Mouse (Mus musculus) ES-Bruce4 (cell line): ENCODE measurements around the gene Orai2. TPM values are rescaled to one million over a fixed set of nuclear protein-coding genes. Genes with fewer than 3 reads are reported as not detected.

ENCODE experiments used
- H3K27ac ChIP-seq: 2 replicates; pipeline ENCODE4 v1.5.1; 2012; ENCODE audit warnings: low read length, inconsistent platforms; ENCODE audit not compliant: insufficient read depth
- H3K27me3 ChIP-seq: 2 replicates; pipeline ENCODE4 v1.6.1; 2012; ENCODE audit warnings: mild to moderate bottlenecking, low read length, inconsistent platforms; ENCODE audit not compliant: control insufficient read depth, poor library complexity, insufficient read depth, severe bottlenecking
- H3K36me3 ChIP-seq: 2 replicates; pipeline ENCODE4 v1.6.1; 2012; ENCODE audit warnings: inconsistent platforms, mild to moderate bottlenecking, low read length, moderate library complexity; ENCODE audit not compliant: control insufficient read depth, poor library complexity, insufficient read depth, severe bottlenecking
- H3K4me1 ChIP-seq: one replicate; pipeline ENCODE4 v1.8.1; 2011; ENCODE audit warnings: low read length; ENCODE audit not compliant: control insufficient read depth, insufficient read depth
- H3K4me3 ChIP-seq: 2 replicates; pipeline ENCODE4 v1.5.1; 2011; ENCODE audit warnings: low read depth, mild to moderate bottlenecking, low read length
- H3K9ac ChIP-seq: 2 replicates; pipeline ENCODE4 v1.6.1; 2012; ENCODE audit warnings: low read depth, mild to moderate bottlenecking, inconsistent platforms; ENCODE audit not compliant: poor library complexity, severe bottlenecking
- H3K9me3 ChIP-seq: replicated peaks from 2 replicates; pipeline ENCODE4 v1.6.1; 2012; ENCODE audit warnings: mild to moderate bottlenecking, low read length, inconsistent platforms; ENCODE audit not compliant: control insufficient read depth, poor library complexity, insufficient read depth, severe bottlenecking
- CTCF ChIP-seq: IDR thresholded peaks from one replicate; pipeline ENCODE4 v1.8.1; 2011; ENCODE audit warnings: low read depth, low read length
- EP300 ChIP-seq: IDR thresholded peaks from 2 replicates; pipeline ENCODE4 v1.6.1; 2011; ENCODE audit warnings: low read depth, low read length; ENCODE audit not compliant: insufficient read depth
- POLR2A ChIP-seq: IDR thresholded peaks from one replicate; pipeline ENCODE4 v1.8.1; 2011; ENCODE audit warnings: low read length; ENCODE audit not compliant: insufficient read depth
- polyA plus RNA-seq: library from polyadenylated mRNA; stranded (reverse); fragments of >200 nt; gene quantifications from 2 replicates; pipeline ENCODE4 v1.2.4, GENCODE M21; 2011; ENCODE audit warnings: low read depth; ENCODE audit not compliant: missing spikeins, insufficient read depth, insufficient read length

The Orai2 gene
- polyA plus RNA-seq, 1 experiment = 1.5 TPM

DNA sequence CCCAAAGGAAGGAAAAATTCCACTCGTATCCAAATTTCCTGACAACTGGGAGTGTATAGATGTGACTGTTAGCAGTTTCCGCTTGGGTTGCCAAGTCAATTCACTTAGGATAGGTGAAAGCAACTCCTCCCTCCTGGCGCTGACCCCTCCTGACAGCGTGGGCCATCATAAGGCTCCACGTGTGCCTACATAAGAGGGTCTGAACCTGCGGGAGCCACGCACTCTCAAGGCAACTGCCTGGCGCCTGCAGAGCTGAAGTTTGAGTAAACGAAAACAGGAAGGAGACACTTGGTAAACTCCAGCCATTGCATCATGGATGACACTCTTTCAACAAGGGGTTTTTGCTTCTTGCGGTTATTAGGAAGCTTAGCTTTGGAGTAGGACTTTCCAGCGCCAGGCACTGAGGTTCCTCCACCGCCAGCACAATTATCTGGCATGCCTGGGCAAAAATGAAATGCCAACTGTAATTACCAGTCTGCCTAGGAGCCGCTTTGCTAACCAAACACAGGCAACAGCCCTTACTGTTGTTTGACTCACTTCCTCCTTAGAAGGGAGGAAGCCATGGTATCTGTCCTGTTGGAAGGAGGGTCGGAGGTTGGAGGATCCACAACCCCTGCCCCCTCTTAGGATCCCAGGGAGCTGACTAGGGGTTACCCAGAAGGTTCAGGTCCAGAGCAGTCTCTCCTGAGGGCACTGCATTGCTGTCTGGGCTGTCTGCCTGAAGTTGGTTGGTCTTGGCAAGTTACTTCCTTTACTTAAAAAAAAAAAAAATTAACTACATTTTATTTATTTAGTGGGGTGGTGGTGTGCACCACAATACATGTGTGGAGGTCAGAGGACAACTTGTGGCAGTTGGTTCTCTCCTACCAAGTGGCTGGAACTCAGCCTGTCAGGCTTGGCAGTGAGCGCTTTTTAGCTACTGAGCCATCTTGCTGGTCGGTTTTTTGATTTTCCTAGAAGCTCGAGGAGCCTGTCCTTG, 1.1 kb upstream of the Orai2 start:
- peak overlapping the region; percentile 19; the same call in 1 of the 2 replicates for H3K4me3 ChIP-seq
- peaks cover 4% of the 10 kb centered on the region for H3K4me1 ChIP-seq
- no peaks in the 10 kb centered on the region for H3K36me3 ChIP-seq
- no peak for TF ChIP-seq EP300
- TF ChIP-seq POLR2A = no peak
- TF ChIP-seq CTCF = no peak
- H3K9ac ChIP-seq = no peak overlapping the region; the same call in 1 of the 2 replicates
- no peaks in the 10 kb centered on the region for H3K27me3 ChIP-seq
- H3K9me3 ChIP-seq = no peaks in the 10 kb centered on the region
- no peak overlapping the region for H3K27ac ChIP-seq

DNA sequence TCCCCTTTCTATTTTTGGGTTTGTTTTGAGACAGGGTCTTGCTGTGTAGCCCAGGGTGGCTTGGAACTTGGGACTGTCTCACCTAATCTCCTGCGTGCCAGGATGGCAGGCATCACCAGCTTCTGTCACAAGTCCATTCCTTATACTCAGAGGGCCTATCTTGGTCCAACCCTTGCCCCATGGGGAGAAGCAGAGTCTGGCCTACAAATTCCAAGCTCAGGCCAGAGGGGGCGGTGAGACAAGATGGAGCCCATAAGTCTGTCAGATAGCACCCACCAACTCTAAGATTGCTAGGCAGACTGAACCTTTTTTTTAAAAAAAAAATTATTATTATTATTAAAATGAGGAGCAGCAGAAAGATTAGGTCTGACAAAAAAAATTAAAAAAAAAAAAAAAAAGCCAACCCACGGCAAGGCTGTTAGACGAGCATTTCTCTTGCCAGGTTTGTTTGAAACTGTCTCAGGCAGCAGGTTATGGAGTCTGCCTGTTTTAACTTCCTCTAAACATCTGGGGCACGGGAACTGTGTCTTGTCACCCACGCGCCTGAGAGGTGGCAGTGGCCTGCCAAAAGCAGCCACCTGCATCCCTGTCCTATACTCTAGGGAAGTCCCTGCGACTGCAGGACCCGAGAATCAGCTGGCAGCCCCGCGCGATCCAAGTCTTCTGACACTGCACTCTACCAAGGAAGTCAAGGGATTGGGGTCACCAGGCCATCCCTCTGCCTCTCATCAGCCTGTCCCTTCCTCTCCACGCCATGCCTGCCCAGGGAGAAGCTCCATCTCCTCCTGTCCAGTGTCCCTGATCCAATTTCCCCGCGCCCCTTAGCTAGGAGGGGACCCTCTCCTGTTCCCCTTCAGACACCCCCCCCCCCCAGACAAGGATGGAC, 644 bp downstream of the Orai2 start:
- Histone ChIP-seq H3K4me1 (peaks cover 4% of the 10 kb centered on the region), H3K9ac (peak overlapping the region; percentile 14), H3K36me3 (no peaks in the 10 kb centered on the region), H3K9me3 (no peaks in the 10 kb centered on the region), H3K27me3 (no peaks in the 10 kb centered on the region), H3K27ac (no peak overlapping the region), H3K4me3 (peak overlapping the region; percentile 71)
- TF ChIP-seq CTCF (no peak), POLR2A (no peak), EP300 (no peak)

DNA sequence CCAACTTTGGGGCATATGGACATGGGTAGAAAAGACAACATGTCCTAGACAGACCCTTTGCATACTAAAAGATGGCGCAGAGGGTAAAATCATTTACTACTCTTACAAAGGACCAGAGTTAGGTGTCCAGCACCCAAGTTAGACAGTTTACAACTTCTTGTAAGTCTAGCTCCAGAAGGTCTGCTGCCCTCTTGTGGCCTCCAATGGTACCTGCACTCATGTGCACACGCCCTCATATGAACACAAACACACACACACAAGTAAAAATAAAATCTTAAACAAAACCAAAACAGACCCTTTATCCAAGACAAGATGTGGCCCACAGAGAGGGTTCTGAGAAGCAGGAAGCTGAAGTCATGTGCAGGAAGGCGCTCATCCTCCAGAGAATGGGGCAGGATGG, 2.4 kb downstream of the Orai2 start:
- Histone ChIP-seq H3K9me3 (no peaks in the 10 kb centered on the region), H3K9ac (no peak overlapping the region), H3K27ac (no peak overlapping the region), H3K4me3 (no peak overlapping the region), H3K4me1 (peaks cover 2% of the 10 kb centered on the region), H3K36me3 (no peaks in the 10 kb centered on the region), H3K27me3 (no peaks in the 10 kb centered on the region)
- TF ChIP-seq EP300 = no peak
- peak; percentile 47 for TF ChIP-seq CTCF

DNA sequence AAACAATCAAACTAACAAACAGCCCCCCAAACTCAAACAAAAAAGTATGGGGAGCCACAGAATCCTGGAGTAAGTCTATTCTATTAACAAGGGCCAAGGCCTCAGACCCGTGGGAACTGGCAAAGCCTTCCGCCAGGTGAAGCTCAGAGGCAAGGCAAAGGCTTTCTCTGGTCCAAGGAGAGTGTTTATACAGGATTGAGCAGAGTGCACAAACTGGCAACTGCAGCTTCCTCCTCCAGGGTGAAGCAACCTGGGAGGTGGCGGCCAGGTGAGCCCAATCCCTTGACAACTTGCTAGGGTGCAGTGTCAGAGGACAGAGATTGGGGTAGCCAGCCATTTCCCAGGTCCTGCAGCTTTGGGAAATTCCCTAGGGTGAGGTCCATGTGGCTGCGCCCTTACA, 3.2 kb downstream of the Orai2 start:
- no peak for TF ChIP-seq EP300
- no peak for TF ChIP-seq POLR2A
- TF ChIP-seq CTCF = no peak
- Histone ChIP-seq H3K4me3 (no peak overlapping the region), H3K36me3 (no peaks in the 10 kb centered on the region), H3K4me1 (peaks cover 2% of the 10 kb centered on the region), H3K9me3 (no peaks in the 10 kb centered on the region), H3K27ac (no peak overlapping the region), H3K27me3 (no peaks in the 10 kb centered on the region), H3K9ac (no peak overlapping the region)

DNA sequence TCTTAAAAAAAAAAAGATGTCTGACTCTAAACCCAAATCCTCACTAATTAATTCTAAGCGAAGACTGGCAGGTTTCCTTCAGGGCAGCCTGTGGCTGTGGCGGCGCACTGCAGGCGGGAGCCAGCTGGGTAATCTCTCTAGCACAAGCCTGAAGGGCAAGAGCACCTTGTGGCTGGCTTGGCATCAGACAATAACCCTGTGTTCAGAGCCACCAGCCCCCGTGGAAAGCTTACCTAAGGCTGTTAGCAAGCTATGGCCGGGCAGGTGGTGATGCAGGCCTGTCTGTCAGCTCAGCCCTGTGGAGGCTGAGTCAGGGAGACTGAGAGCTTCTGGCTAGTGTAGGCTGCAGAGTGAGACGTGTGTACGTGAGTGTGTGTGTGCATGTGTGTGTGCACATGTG, 5.3 kb downstream of the Orai2 start:
- Histone ChIP-seq H3K36me3 (no peaks in the 10 kb centered on the region), H3K9me3 (no peaks in the 10 kb centered on the region), H3K4me3 (no peak overlapping the region), H3K27me3 (no peaks in the 10 kb centered on the region), H3K9ac (no peak overlapping the region), H3K27ac (no peak overlapping the region), H3K4me1 (no peaks in the 10 kb centered on the region)
- TF ChIP-seq EP300 = no peak
- no peak for TF ChIP-seq CTCF
- no peak for TF ChIP-seq POLR2A
